Mouse (Mus musculus): ENCODE results near the gene Alg11. TPM values are rescaled to one million over a fixed set of nuclear protein-coding genes. Genes with fewer than 3 reads are reported as not detected.
A peak's percentile ranks its signal among the peaks of the same experiment; 100 is the strongest.

Gene Alg11
- polyA plus RNA-seq, 1 experiment from 2014 or later = 35.8 TPM

- H3K4me2 ChIP-seq (ENCODE audit: low read depth, low read length, severe bottlenecking) = no peak overlapping the region
- no peak overlapping the region for H3K4me3 ChIP-seq (ENCODE audit: low read depth, low read length)
- ATAC-seq (replicated peaks; ENCODE audit: low FRiP score) = no peak
- H3K9me3 ChIP-seq (ENCODE audit: control insufficient read depth, low read length) = no peaks in the 10 kb centered on the region
- no peak overlapping the region for H3K9ac ChIP-seq (ENCODE audit: low read length)
- DNase-seq (ENCODE audit: low spot score) = no peak
- H3K4me1 ChIP-seq (replicated peaks; ENCODE audit: control insufficient read depth, insufficient read depth, low read length) = peaks cover 4% of the 10 kb centered on the region; the same call in 1 of the 2 replicates
- H3K27me3 ChIP-seq (ENCODE audit: control insufficient read depth, insufficient read depth, low read length) = no peaks in the 10 kb centered on the region
- no peaks in the 10 kb centered on the region for H3K36me3 ChIP-seq (ENCODE audit: control insufficient read depth, insufficient read depth, low read length)
- no peak overlapping the region for H3K27ac ChIP-seq (ENCODE audit: low read depth, low read length)
- WGBS = 81% methylated on average over 7 of the region's 7 CpGs
Measured at GRCm38 (mm10) chr8:22037022-22037421, 23.5 kb upstream of the Alg11 start.

GRCm38 (mm10) chr8:22039468-22040152, 20.9 kb upstream of the Alg11 start:
- Histone ChIP-seq H3K9ac (ENCODE audit: low read length) (no peak overlapping the region), H3K36me3 (ENCODE audit: control insufficient read depth, insufficient read depth, low read length) (no peaks in the 10 kb centered on the region), H3K4me2 (ENCODE audit: low read depth, low read length, severe bottlenecking) (no peak overlapping the region), H3K9me3 (ENCODE audit: control insufficient read depth, low read length) (no peaks in the 10 kb centered on the region), H3K4me1 (replicated peaks; ENCODE audit: control insufficient read depth, insufficient read depth, low read length) (peaks cover 4% of the 10 kb centered on the region; the same call in 1 of the 2 replicates), H3K27ac (ENCODE audit: low read depth, low read length) (no peak overlapping the region), H3K4me3 (ENCODE audit: low read depth, low read length) (no peak overlapping the region), H3K27me3 (ENCODE audit: control insufficient read depth, insufficient read depth, low read length) (no peaks in the 10 kb centered on the region)
- ATAC-seq (replicated peaks; ENCODE audit: low FRiP score) (no peak; the same call in 1 of the 2 replicates), DNase-seq (ENCODE audit: low spot score) (peak; percentile 56)
- 13% methylated on average over 15 of the region's 15 CpGs for WGBS

- Histone ChIP-seq H3K4me3 (ENCODE audit: low read depth, low read length) (no peak overlapping the region), H3K36me3 (ENCODE audit: control insufficient read depth, insufficient read depth, low read length) (no peaks in the 10 kb centered on the region), H3K27me3 (ENCODE audit: control insufficient read depth, insufficient read depth, low read length) (no peaks in the 10 kb centered on the region), H3K4me2 (ENCODE audit: low read depth, low read length, severe bottlenecking) (no peak overlapping the region), H3K9ac (ENCODE audit: low read length) (no peak overlapping the region), H3K4me1 (replicated peaks; ENCODE audit: control insufficient read depth, insufficient read depth, low read length) (peaks cover 4% of the 10 kb centered on the region; the same call in 1 of the 2 replicates), H3K27ac (ENCODE audit: low read depth, low read length) (no peak overlapping the region), H3K9me3 (ENCODE audit: control insufficient read depth, low read length) (no peaks in the 10 kb centered on the region)
- DNase-seq (ENCODE audit: low spot score) (no peak), ATAC-seq (replicated peaks; ENCODE audit: low FRiP score) (0 out of 2 replicates have a peak, but pooled peaks have one; percentile 30)
- WGBS = 32% methylated on average over 6 of the region's 6 CpGs
Measured at GRCm38 (mm10) chr8:22040153-22040509, 20.4 kb upstream of the Alg11 start.

- Histone ChIP-seq H3K4me2 (ENCODE audit: low read depth, low read length, severe bottlenecking) (no peak overlapping the region), H3K4me3 (ENCODE audit: low read depth, low read length) (no peak overlapping the region), H3K4me1 (replicated peaks; ENCODE audit: control insufficient read depth, insufficient read depth, low read length) (peaks cover 4% of the 10 kb centered on the region; the same call in 1 of the 2 replicates), H3K27ac (ENCODE audit: low read depth, low read length) (no peak overlapping the region), H3K9me3 (ENCODE audit: control insufficient read depth, low read length) (no peaks in the 10 kb centered on the region), H3K36me3 (ENCODE audit: control insufficient read depth, insufficient read depth, low read length) (no peaks in the 10 kb centered on the region), H3K9ac (ENCODE audit: low read length) (no peak overlapping the region), H3K27me3 (ENCODE audit: control insufficient read depth, insufficient read depth, low read length) (no peaks in the 10 kb centered on the region)
- ATAC-seq (replicated peaks; ENCODE audit: low FRiP score) = no peak
- WGBS = 86% methylated on average over 3 of the region's 3 CpGs
- no peak for DNase-seq (ENCODE audit: low spot score)
Measured at GRCm38 (mm10) chr8:22042515-22042914, 18.0 kb upstream of the Alg11 start.

- DNase-seq (ENCODE audit: low spot score) (no peak), ATAC-seq (replicated peaks; ENCODE audit: low FRiP score) (no peak)
- WGBS = 72% methylated on average over 12 of the region's 12 CpGs
- H3K9me3 ChIP-seq (ENCODE audit: control insufficient read depth, low read length) = no peaks in the 10 kb centered on the region
- no peaks in the 10 kb centered on the region for H3K36me3 ChIP-seq (ENCODE audit: control insufficient read depth, insufficient read depth, low read length)
- H3K9ac ChIP-seq (ENCODE audit: low read length) = no peak overlapping the region
- H3K27me3 ChIP-seq (ENCODE audit: control insufficient read depth, insufficient read depth, low read length) = no peaks in the 10 kb centered on the region
- H3K4me1 ChIP-seq (replicated peaks; ENCODE audit: control insufficient read depth, insufficient read depth, low read length) = peaks cover 4% of the 10 kb centered on the region; the same call in 1 of the 2 replicates
- no peak overlapping the region for H3K4me3 ChIP-seq (ENCODE audit: low read depth, low read length)
- no peak overlapping the region for H3K27ac ChIP-seq (ENCODE audit: low read depth, low read length)
- H3K4me2 ChIP-seq (ENCODE audit: low read depth, low read length, severe bottlenecking) = no peak overlapping the region
Measured at GRCm38 (mm10) chr8:22043706-22044105, 16.8 kb upstream of the Alg11 start.

GRCm38 (mm10) chr8:22047699-22048464, 12.6 kb upstream of the Alg11 start:
- DNase-seq (ENCODE audit: low spot score) = peak; percentile 73
- WGBS = 77% methylated on average over 2 of the region's 2 CpGs
- no peaks in the 10 kb centered on the region for H3K4me1 ChIP-seq (replicated peaks; ENCODE audit: control insufficient read depth, insufficient read depth, low read length)

GRCm38 (mm10) chr8:22054674-22055491, 5.6 kb upstream of the Alg11 start:
- no peak overlapping the region for H3K9ac ChIP-seq (ENCODE audit: low read length)
- H3K4me1 ChIP-seq (replicated peaks; ENCODE audit: control insufficient read depth, insufficient read depth, low read length) = no peaks in the 10 kb centered on the region; the same call in 1 of the 2 replicates
- no peak overlapping the region for H3K4me2 ChIP-seq (ENCODE audit: low read depth, low read length, severe bottlenecking)
- no peak overlapping the region for H3K4me3 ChIP-seq (ENCODE audit: low read depth, low read length)
- H3K36me3 ChIP-seq (ENCODE audit: control insufficient read depth, insufficient read depth, low read length) = no peaks in the 10 kb centered on the region
- no peak for DNase-seq (ENCODE audit: low spot score)
- H3K9me3 ChIP-seq (ENCODE audit: control insufficient read depth, low read length) = no peaks in the 10 kb centered on the region
- peaks cover 5% of the 10 kb centered on the region; the same call in 1 of the 2 replicates for H3K27me3 ChIP-seq (ENCODE audit: control insufficient read depth, insufficient read depth, low read length)
- 85% methylated on average over 12 of the region's 12 CpGs for WGBS
- ATAC-seq (replicated peaks; ENCODE audit: low FRiP score) = no peak
- no peak overlapping the region for H3K27ac ChIP-seq (ENCODE audit: low read depth, low read length)

More at GRCm38 (mm10) chr8:22047699-22048464, 12.6 kb upstream of the Alg11 start:
- no peak overlapping the region for H3K4me2 ChIP-seq (ENCODE audit: low read depth, low read length, severe bottlenecking)
- no peak overlapping the region for H3K4me3 ChIP-seq (ENCODE audit: low read depth, low read length)
- no peaks in the 10 kb centered on the region for H3K27me3 ChIP-seq (ENCODE audit: control insufficient read depth, insufficient read depth, low read length)
- no peaks in the 10 kb centered on the region for H3K9me3 ChIP-seq (ENCODE audit: control insufficient read depth, low read length)
- no peaks in the 10 kb centered on the region for H3K36me3 ChIP-seq (ENCODE audit: control insufficient read depth, insufficient read depth, low read length)
- no peak overlapping the region for H3K27ac ChIP-seq (ENCODE audit: low read depth, low read length)
- peak; percentile 75 for ATAC-seq (replicated peaks; ENCODE audit: low FRiP score)
- H3K9ac ChIP-seq (ENCODE audit: low read length) = no peak overlapping the region

GRCm38 (mm10) chr8:22055492-22055877, 5.0 kb upstream of the Alg11 start:
- H3K27me3 ChIP-seq (ENCODE audit: control insufficient read depth, insufficient read depth, low read length) = peaks cover 5% of the 10 kb centered on the region; the same call in 1 of the 2 replicates
- 95% methylated on average over 2 of the region's 2 CpGs for WGBS
- no peak overlapping the region for H3K9ac ChIP-seq (ENCODE audit: low read length)
- H3K4me3 ChIP-seq (ENCODE audit: low read depth, low read length) = no peak overlapping the region
- ATAC-seq (replicated peaks; ENCODE audit: low FRiP score) (no peak), DNase-seq (ENCODE audit: low spot score) (no peak)
- no peak overlapping the region for H3K4me2 ChIP-seq (ENCODE audit: low read depth, low read length, severe bottlenecking)
- H3K36me3 ChIP-seq (ENCODE audit: control insufficient read depth, insufficient read depth, low read length) = no peaks in the 10 kb centered on the region
- no peak overlapping the region for H3K27ac ChIP-seq (ENCODE audit: low read depth, low read length)
- H3K9me3 ChIP-seq (ENCODE audit: control insufficient read depth, low read length) = no peaks in the 10 kb centered on the region
- H3K4me1 ChIP-seq (replicated peaks; ENCODE audit: control insufficient read depth, insufficient read depth, low read length) = no peaks in the 10 kb centered on the region; the same call in 1 of the 2 replicates
